Mouse (Mus musculus): ENCODE measurements at regions not wholly inside any gene's neighbourhood (a gene's known extent, or its start where the extent isn't known, plus 50 kb on each side); places are given as distances from the start of the nearest gene placed in this dataset.
A peak's percentile ranks its signal among the peaks of the same experiment; 100 is the strongest.

GRCm38 (mm10) chr11:12837387-12837786, 372.6 kb upstream of the Cobl start:
- Histone ChIP-seq H3K4me2 (replicated peaks; ENCODE audit: low read depth) (no peak overlapping the region), H3K27ac (ENCODE audit: low read depth, low read length) (no peak overlapping the region), H3K9me3 (ENCODE audit: control insufficient read depth) (no peaks in the 10 kb centered on the region), H3K9ac (ENCODE audit: low read depth, low read length) (no peak overlapping the region), H3K4me1 (replicated peaks; ENCODE audit: control insufficient read depth, insufficient read depth, low read length) (no peaks in the 10 kb centered on the region), H3K4me3 (ENCODE audit: low read depth, low read length) (no peak overlapping the region), H3K27me3 (replicated peaks; ENCODE audit: control insufficient read depth, insufficient read depth, low read length) (no peaks in the 10 kb centered on the region), H3K36me3 (ENCODE audit: control insufficient read depth, insufficient read depth) (no peaks in the 10 kb centered on the region)
- no peak for ATAC-seq
- no peak for TF ChIP-seq CTCF (IDR thresholded peaks at IDR 0.05; ENCODE audit: low read depth)
- 30% methylated on average over 2 of the region's 2 CpGs for WGBS

DNA sequence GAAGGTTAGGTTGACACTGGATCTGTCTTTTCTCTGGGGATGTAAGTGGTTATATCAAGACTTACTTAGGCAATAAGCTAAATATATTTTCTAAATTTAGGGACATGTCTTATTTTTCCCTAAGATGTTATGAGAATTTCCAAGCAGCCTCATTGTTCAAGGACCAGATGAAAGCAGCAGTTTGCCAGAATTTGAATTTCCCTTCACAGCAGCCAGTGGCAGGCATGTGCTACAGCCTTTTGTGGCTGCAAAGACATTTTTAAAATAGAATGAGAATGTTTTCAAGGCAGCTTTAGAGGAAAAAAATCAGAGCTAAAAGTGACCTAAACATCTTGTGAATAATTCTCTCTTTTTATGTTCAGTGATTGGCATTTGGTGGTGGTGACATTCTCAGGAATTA, 371.6 kb upstream of the Cobl start:
- TF ChIP-seq CTCF (IDR thresholded peaks at IDR 0.05; ENCODE audit: low read depth), result no peak
- H3K4me2 ChIP-seq (replicated peaks; ENCODE audit: low read depth), result no peak overlapping the region
- H3K9ac ChIP-seq (ENCODE audit: low read depth, low read length), result no peak overlapping the region
- H3K27ac ChIP-seq (ENCODE audit: low read depth, low read length), result no peak overlapping the region
- H3K4me3 ChIP-seq (ENCODE audit: low read depth, low read length), result no peak overlapping the region
- no peaks in the 10 kb centered on the region for H3K27me3 ChIP-seq (replicated peaks; ENCODE audit: control insufficient read depth, insufficient read depth, low read length)
- no peaks in the 10 kb centered on the region for H3K36me3 ChIP-seq (ENCODE audit: control insufficient read depth, insufficient read depth)
- H3K4me1 ChIP-seq (replicated peaks; ENCODE audit: control insufficient read depth, insufficient read depth, low read length), result no peaks in the 10 kb centered on the region
- no peak for ATAC-seq
- no peaks in the 10 kb centered on the region for H3K9me3 ChIP-seq (ENCODE audit: control insufficient read depth)

- Histone ChIP-seq H3K4me2 (replicated peaks; ENCODE audit: low read depth) (no peak overlapping the region), H3K27me3 (replicated peaks; ENCODE audit: control insufficient read depth, insufficient read depth, low read length) (no peaks in the 10 kb centered on the region), H3K9ac (ENCODE audit: low read depth, low read length) (no peak overlapping the region), H3K27ac (ENCODE audit: low read depth, low read length) (no peak overlapping the region), H3K4me1 (replicated peaks; ENCODE audit: control insufficient read depth, insufficient read depth, low read length) (no peaks in the 10 kb centered on the region), H3K36me3 (ENCODE audit: control insufficient read depth, insufficient read depth) (no peaks in the 10 kb centered on the region), H3K9me3 (ENCODE audit: control insufficient read depth) (no peaks in the 10 kb centered on the region), H3K4me3 (ENCODE audit: low read depth, low read length) (no peak overlapping the region)
- ATAC-seq, result no peak
- TF ChIP-seq CTCF (IDR thresholded peaks at IDR 0.05; ENCODE audit: low read depth), result no peak
Observed at GRCm38 (mm10) chr11:12812021-12812420, 347.3 kb upstream of the Cobl start.

- H3K9ac ChIP-seq (ENCODE audit: low read depth, low read length), result no peak overlapping the region
- H3K27ac ChIP-seq (ENCODE audit: low read depth, low read length), result no peak overlapping the region
- TF ChIP-seq CTCF (IDR thresholded peaks at IDR 0.05; ENCODE audit: low read depth), result peak; percentile 84
- no peaks in the 10 kb centered on the region for H3K4me1 ChIP-seq (replicated peaks; ENCODE audit: control insufficient read depth, insufficient read depth, low read length)
- ATAC-seq, result peak; percentile 61
- WGBS, result 35% methylated on average over 11 of the region's 11 CpGs
- no peaks in the 10 kb centered on the region for H3K36me3 ChIP-seq (ENCODE audit: control insufficient read depth, insufficient read depth)
- H3K4me2 ChIP-seq (replicated peaks; ENCODE audit: low read depth), result no peak overlapping the region; the same call in 1 of the 2 replicates
- no peak overlapping the region for H3K4me3 ChIP-seq (ENCODE audit: low read depth, low read length)
- H3K27me3 ChIP-seq (replicated peaks; ENCODE audit: control insufficient read depth, insufficient read depth, low read length), result no peaks in the 10 kb centered on the region
- H3K9me3 ChIP-seq (ENCODE audit: control insufficient read depth), result no peaks in the 10 kb centered on the region
Observed at GRCm38 (mm10) chr11:12810949-12811881, 346.5 kb upstream of the Cobl start.

Measured in intestine, postnatal 0 days (tissue).